Mouse (Mus musculus) kidney, adult 18-20 months (tissue): ENCODE data around the gene Nat8f1.
"Not testable (repeated sequence)": the region's sequence is repeated elsewhere in the genome, so short reads cannot be mapped to it uniquely, and the experiment has no call there.

ENCODE experiments used
- DNase-seq: peaks from one replicate; pipeline ENCODE4 v3.0.0; 2021

Gene Nat8f1

DNA sequence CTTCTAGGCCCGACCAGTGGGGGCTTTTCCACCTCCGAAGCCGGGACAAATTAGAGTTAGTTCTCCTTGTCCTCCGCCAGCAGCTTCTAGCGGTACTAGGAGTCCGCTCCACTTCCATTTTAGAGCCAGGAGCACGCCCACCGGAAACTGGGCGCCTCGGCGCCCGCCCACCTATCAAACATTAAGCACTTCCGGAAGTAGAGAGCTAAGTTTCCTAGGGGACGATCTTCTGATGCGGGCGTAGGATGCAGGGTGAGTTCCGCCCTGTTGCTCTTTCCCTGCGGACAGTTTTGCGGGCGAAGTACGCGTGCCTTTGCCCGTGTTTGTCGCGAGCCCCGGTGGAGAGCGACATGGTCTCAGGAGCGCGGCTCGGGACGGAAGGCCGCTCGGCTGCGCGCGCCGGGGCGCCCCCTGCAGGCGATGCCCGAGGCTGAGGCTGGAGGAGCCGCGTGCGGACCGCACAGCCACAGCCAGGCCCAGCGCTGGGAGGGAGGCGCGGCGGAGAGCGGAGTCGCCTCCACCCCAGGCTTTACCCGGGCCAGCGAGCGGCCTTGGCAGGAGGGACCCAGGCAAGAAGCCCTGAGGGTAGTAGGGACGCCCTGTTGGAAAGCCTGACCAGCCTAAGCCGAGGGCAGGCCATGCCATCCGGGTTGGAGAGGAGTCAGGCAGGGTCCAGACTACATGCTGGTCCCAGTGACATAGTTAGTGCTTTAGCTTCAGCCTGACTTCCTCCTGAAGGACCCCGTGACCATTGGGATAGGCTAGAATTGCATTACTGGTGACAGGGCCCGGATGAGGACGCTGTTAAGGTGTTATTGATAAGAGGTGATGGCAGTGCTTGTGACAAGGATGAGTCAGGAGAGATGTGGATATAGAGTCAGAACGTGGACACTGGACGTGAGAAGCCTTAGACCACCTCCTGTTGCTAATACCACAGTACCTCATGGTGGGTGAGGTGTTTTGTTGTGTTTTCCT is at the start of gene Nat8f1:
Gene Nat8f1 (minus strand): TSS at position 149 of the 975 bp plus-strand sequence.
- DNase-seq = peak; percentile 96

DNA sequence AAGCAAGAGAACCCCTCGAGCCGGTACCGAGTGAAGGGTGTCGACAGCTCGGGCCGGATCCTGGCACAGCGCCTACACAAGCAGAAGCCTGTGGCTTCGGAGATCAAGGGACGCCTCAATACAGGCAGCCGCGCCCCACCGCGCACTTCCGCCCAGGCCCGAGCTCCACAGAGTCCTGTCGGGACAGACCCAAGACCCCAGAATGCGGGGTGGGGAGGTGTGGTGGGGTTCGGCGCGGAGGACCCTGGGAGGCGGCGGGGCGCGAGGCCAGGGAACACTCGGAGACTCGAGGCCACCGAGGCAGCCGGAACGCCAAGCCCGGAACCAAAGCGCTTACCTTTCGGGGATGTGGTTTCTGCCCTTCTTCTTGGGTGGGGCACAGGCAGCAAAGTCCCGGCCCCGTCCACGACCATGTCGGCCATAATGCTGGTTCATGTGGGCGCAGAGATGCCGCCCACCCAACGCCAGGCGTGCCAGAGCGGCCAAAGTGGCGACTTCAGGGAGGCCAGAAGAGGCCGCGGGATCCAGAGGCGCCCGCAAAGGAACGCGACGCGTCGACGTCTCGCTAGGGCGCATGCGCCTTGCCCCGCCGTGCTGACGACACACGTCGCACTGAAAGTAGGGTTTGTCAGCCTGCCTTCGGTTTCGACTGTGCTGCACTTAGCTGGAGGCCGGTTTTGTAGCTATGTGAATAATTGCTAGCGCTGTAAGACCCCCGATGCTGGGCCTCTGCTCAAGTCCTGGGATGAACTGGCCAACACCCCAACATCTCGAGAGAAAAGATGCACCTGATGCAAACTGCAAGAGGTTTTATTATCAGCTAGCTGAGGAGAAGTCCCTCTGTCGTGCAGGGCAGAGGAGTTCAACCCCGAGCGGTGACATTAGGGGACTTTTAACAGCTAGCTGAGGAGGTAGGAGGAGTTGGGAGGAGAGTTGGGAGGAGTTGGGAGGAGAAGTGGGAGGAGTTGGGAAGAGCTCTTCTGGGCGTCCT is 45.9 kb upstream of the Nat8f1 start, which contains the start of gene Dusp11:
Gene Dusp11 (minus strand): TSS at position 567 of the 991 bp plus-strand sequence.
- peak; percentile 93 for DNase-seq

DNA sequence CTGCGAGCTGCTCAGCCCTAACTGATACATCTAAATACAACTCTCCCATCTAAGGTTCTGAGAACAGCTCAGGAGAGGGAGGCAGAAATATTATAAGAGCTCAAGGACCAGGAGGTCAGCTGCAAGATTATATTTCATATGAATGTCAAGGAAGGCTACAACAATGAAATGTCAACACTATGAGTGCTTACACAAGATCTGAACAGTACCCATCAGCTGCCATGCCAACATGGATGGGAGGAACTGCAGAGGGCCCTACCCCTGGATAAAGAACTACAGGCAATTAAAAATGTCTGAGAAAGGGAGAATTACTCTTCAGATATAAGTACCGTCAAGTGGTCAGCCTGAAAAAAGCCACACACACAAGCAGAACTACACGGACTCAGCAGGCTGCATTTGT is 42.1 kb upstream of the Nat8f1 start:
- DNase-seq = no peak

DNA sequence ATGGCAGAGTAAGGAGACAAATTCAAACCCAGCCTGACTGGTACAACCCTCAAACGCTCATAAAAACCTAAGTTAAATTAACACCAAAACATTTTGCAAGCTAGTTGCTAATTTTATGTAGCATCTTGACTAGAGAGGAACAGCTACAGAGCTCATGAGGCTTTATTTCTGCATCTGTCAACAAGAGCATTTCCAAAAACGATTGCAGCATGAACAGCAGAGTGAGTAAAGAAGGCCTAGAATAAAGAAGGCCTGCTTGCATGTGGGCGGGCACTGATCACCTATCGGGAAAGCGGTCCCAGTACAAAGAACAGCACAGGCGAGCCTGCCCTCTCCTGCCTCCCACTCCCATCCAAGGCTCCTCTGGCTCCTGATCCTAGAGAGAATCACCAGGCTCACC is 33.1 kb upstream of the Nat8f1 start:
- no peak for DNase-seq

DNA sequence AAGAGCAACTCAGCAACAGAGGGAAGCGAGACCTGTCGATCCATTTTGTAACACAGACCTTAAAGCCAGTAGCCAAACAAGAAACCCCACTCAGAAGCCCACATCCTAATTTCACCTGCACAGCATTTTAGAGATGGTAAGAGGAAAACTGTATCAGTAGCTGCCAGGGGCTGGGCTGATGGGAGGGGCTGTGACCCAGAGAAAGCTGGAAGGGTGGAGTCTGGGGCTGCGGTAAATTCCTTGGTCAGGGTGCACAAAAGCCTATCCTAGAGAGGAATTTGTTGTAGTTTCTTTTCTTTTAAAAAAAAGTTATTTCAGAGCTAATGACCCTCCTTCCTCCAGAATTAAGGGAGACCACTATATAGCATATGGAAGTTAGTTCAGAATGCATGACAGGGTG is 27.0 kb upstream of the Nat8f1 start:
- no peak for DNase-seq

DNA sequence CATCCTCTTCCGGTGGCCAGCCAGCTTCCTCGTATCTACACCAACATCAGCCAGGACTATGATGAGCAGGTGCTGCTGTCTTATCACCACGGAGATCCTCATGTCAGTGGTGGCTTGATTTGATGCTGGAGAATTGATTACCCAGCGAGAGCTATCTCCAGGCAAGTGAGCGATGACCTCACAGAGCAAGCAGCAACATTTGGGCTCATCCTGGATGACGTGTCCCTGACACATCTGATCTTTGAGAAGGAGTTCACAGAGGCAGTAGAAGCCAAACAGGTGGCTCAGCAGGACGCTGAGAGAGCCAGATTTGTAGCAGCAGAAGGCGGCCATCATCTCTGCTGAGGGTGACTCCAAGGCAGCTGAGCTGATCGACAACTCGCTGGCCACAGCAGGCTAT is 23.2 kb upstream of the Nat8f1 start:
- no peak for DNase-seq

DNA sequence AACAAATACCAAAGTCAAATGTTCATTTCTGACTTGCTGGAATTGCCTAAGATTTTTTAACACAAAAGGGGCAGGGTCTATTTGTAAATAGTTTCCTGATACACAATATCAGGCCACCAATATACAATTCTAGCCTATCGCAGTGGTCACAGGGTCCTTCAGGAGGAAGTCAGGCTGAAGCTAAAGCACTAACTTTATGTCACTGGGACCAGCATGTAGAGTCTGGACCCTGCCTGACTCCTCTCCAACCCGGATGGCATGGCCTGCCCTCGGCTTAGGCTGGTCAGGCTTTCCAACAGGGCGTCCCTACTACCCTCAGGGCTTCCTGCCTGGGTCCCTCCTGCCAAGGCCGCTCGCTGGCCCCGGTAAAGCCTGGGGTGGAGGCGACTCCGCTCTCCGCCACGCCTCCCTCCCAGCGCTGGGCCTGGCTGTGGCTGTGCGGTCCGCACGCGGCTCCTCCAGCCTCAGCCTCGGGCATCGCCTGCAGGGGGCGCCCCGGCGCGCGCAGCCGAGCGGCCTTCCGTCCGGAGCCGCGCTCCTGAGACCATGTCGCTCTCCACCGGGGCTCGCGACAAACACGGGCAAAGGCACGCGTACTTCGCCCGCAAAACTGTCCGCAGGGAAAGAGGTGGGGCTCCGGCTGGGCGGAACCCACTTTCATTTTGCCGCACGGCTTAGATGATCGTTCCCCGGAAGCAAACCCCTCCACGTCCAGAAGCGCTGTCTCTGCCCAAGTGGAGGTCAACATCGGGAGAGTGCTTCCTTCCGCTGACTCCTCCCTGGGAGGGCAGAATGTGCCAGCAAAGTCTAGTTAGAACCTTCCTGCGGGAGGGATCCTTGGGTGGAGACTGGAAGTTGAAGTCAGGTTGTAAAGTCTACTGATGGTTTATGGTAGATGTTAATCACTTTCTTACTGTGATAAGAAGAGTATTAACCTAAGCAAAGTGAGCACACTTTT is 21.3 kb upstream of the Nat8f1 start:
- DNase-seq = peak; percentile 91

DNA sequence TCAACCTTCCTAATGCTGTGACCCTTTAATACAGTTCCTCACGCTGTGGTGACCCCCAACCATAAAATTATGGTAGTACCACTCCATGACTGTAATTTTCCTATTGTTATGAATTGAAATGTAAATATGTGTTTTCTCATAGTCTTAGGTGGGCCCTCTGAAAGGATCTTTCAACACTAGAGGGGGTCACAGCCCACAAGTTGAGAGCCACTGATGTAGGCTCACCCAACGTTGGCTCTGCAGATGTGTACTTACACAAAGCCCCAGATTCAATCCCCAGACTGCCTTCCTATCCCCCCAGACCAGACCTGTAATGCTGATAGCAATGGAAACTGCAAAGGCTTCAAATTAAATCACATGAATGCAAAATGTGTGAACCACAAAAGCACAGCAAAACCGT is 20.2 kb upstream of the Nat8f1 start:
- no peak for DNase-seq

DNA sequence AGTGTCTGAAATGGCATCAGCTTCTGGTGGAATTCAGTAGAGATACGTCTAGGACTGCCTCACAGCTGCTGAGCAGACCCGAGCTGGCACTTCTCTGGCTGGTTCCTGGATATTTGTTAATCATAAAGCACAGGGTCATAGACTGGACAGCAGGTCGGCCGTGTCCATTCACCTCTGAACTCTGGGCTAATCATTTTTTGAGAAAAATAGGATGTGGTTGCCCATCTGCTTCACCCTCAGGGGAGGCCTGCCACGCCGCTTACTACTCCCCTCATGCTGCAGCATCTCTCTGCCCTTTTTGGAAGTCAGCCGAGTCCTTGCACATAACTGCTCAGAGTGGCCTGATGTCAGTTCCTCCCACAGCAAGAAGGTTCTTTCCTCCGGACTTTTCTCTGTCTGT is 18.6 kb upstream of the Nat8f1 start:
- DNase-seq = peak; percentile 74

DNA sequence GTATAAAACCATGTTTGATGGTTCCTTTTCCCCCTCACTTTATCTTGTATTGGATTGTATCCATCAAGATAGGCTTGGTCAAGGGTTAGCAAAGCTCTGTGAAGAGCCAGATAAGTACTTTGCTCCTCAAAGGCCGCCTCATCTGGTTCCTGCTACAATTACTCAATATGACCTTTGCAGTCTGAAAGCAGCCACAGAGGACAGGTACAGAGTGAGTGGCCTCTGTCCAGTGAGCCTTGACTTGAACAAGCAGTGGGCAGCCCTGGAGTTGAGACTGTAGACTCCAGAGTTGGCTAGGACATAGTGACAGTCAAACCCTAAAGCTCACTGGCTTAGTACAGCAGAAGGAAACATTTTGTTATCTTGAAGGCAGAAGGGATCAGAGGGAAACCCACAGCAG is 13.8 kb upstream of the Nat8f1 start:
- DNase-seq = peak; percentile 53

DNA sequence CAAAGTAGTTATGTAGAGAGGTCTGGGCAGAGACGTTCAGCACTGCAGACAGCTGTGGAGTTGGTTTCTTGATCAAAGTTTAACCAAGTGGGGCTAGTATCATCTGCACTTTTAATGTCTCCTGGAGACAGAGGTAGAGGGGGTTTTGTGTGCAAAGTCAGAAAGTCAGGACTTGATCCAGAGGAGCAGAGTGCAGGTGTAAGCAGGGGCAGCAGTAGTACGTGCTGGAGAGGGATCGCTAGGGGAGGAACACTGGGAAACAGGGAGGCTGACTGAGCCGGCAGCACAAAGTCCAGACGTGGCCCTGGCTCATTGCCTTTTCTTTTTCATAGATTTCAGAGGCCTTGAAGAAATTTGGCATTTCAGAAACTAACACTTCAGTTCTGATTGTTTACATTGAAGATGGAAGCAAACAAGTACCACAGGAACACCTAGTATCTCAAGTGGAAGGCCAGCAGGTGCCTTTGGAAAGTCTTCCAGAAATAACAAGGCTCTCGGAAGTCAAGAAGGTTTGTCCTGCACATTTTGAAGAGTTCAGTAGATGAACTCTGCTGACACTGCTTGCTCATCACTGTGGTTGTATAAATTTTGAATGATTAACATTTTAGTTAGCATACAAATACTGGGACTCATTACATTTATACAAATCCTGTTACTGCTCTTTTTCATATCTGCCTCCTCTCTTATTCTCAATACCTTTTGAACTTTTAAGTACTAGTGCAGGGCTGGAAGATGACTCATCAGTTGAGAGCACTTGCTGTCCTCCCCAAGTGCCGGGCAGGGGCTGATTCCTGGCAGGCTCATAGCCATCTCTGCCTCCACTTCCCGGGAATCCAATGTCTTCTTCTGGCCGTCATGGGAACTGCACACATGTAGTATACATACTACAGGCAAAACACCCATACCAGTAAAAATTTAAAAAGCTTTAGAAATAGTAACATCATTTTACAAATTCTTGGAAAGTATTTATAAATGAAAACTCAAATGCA is 12.3 kb upstream of the Nat8f1 start:
- peak; percentile 71 for DNase-seq

DNA sequence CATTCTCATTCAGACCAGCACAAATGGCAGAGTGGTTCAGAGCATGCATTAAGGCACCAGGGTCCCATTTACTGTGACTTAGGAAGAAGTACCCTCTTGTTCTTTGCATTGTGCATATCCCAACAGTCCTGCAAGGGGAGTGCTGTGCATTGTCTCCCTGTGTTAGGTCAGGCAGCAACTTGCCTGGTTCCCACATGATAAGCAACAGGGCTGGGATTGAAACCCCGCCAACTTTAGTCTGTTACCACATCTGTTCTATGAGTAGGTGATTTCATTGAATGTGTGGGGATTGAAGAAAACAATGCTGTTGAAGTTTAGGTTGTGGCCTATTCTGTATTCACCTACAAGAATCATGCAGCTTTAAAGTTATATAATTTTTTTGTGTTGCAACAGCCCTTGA is 11.2 kb upstream of the Nat8f1 start:
- DNase-seq = no peak

DNA sequence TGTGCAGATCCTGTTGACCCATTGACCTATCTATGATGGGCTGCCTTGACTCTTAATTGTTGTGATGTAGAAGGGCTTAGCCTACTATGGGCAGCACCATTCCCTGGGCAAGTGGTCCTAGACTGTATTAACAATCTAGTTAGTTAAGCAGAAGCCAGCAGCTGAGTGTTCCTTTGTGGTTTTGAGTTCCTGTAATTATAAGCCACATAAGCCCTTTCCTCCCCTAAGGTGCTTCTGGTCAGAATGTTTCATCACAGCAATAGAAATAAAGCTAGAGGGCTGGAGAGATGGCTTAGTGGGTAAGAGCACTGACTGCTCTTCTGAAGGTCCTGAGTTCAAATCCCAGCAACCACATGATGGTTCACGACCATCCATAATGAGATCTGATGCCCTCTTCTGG is 8.2 kb upstream of the Nat8f1 start:
- no peak for DNase-seq

DNA sequence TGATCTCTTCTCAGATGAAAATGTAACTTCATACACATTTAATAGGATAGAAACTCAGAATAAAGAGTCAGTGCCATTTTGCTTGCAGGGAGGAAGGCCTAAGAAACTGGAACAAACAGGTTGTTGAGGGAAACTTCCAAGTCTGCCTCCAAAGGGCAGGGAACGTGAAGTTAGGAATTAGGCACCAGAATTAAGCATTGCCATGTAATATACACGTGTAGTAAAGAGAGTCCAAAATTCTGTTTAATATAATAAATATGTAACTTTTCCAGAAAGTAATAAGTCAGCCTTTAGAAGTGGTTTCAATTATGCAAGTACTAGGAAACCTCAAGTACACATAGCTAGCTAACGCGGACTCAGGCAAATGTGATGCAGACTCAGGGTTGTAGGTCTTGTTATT is 3.9 kb upstream of the Nat8f1 start:
- no peak for DNase-seq

DNA sequence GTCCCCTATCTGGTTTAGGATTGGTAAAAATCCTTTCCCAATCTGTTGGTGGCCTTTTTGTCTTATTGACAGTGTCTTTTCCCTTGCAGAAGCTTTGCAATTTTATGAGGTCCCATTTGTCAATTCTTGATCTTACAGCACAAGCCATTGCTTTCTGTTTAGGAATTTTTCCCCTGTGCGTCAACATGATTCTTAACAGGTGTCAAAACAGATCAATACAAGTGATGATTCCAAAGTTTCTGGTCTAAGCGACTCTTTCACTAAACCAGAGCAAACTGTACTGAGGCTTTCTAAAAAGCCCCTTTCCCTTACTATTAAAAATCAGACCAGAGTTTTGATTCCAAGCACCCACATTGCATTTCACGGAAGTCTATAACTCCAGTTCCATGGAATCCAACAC is 2.9 kb upstream of the Nat8f1 start:
- not testable (repeated sequence) for DNase-seq

DNA sequence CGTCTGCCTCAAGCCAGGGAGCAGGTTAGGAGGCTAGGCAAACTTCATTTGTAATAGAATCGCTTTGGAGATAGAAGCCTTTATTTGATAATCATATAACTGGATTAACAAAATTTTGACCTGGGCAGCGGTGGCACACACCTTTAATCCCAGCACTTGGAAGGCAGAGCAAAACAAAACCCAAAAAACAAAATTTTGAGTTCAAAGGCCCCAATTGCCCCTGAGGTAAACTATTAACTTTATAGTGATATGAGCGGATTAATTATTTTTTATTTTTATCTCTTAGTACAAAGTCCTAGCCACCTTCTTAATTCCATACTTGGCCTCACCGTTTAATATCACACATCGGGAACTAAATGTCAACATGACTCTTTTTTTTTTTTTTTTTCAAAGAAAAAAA is 1.1 kb upstream of the Nat8f1 start:
- no peak for DNase-seq

DNA sequence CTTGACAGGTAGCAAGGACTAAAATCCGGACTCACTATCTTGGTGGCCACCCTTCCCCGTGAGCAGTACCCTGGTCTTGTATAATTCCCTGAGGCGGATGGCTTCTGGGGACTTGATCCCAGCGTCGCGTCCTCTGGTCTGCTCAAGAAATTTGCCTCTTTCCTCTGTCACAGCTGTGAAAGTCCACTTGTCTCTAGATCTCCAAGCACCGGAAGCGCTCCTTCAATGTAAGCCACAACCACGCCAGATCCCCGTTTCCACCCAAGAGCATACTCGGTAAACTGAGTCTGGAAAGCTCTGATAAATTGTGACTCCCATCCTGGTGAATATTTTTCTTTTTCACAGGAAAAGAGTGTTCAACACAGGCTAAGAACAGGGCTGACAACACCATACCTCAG is 347 bp downstream of the Nat8f1 start:
- no peak for DNase-seq

DNA sequence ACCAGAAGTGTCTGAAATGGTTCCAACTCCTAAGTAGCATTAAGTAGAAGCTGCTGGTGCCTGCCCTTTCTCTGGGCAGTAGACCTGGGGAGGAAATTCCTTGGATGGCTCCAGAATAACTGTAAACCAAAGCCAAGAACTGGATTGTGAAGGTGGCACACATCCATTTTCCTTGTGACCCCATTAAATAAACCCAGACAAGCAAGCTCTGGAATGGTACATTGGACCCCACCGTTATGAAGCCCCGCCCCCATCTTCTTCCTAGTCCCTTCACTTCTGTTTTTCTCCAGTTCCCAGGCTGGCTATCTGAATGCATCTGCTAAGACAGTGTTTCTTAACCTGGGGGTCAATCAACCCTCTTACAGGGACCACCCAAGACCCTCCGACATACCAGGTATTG is 3.9 kb downstream of the Nat8f1 start, which contains the start of gene Tprkb:
Gene Tprkb (plus strand): TSS at position 279 of the 400 bp plus-strand sequence.
- no peak for DNase-seq

DNA sequence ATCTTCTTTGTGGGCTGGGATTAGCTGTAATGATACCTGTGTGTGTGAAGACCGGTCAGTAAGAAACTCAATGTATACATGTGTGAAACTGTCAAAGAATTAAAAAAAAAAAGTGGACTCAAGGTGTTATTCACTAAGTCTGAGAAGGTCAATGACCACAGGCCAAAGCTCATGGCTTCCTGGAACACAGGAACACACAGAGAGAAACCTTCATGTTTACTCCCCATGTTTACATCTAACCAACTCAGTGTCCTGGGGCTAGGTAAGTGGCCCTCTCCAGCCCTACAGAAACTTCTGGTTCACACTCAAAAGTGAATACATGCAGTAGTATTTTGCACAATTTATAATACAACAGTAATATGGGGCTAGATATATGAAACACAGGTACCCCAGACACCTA is 5.8 kb downstream of the Nat8f1 start:
- DNase-seq = no peak

DNA sequence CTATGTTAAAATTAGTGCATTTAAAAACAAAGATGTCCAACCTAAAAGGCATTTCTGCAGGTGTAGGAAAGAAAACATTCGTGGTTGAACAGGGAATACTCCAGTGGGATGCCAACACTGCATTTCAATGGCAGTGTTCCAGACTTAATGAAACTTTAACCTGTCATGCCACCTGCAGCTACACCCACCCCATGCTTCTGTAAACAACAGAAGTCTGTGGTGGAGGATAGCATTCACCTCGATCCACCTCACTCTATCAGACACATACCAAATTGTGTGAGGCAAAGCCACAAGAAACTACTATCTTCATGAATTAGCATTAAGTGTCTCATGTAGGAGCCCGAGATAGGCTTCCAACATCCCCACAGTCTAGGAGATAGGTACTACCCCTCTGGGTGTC is 7.1 kb downstream of the Nat8f1 start:
- no peak for DNase-seq

DNA sequence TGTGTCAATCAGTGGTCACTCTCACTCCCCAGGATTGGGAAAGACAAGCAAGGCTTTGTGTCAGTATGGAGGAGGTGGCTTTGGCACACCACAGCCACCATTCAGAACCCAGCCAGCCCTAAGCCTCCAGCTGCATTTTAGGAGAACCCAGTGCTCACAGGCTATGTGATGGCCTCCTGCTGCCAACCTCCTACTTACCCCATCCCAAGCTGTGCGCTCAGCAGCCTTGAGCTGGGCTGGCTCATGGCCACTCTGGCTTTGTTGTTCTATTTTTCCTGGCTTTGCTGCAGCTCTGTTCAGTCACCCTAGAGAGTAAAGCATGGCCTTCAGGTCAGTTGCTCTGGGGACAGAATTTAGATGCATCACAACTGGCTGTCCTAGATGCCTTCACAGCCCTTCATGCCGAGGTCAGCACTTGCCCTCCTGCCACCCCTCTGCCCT is 8.6 kb downstream of the Nat8f1 start:
- DNase-seq = not testable (repeated sequence)
